Mouse (Mus musculus) forebrain, embryonic 10.5 days (tissue): Measurements from ENCODE around the gene Gstm1. TPM values are rescaled to one million over a fixed set of nuclear protein-coding genes. Genes with fewer than 3 reads are reported as not detected.
"Not testable (repeated sequence)": the region's sequence is repeated elsewhere in the genome, so short reads cannot be mapped to it uniquely, and the experiment has no call there.

ENCODE experiments used
- DNase-seq: peaks from one replicate; pipeline ENCODE4 v3.0.0-alpha.2; 2017; ENCODE audit warnings: low spot score; ENCODE audit errors: extremely low spot score
- H3K27ac ChIP-seq: fragments of 300-500 bp; sonication (generic); 2 replicates; pipeline ENCODE4 v1.5.1; 2016; ENCODE audit warnings: mild to moderate bottlenecking
- H3K27me3 ChIP-seq: fragments of 300-500 bp; sonication (generic); 2 replicates; pipeline ENCODE4 v1.6.1; 2016; ENCODE audit warnings: mild to moderate bottlenecking; ENCODE audit not compliant: poor library complexity, severe bottlenecking
- H3K36me3 ChIP-seq: fragments of 300-500 bp; sonication (generic); replicated peaks from 2 replicates; pipeline ENCODE4 v1.6.1; 2016; ENCODE audit warnings: mild to moderate bottlenecking, moderate library complexity
- H3K4me1 ChIP-seq: fragments of 300-500 bp; sonication (generic); 2 replicates; pipeline ENCODE4 v1.6.1; 2016
- H3K4me3 ChIP-seq: fragments of 300-500 bp; sonication (generic); 2 replicates; pipeline ENCODE4 v1.5.1; 2016; ENCODE audit warnings: mild to moderate bottlenecking, moderate library complexity
- H3K9me3 ChIP-seq: fragments of 300-500 bp; sonication (generic); 2 replicates; pipeline ENCODE4 v1.6.1; 2016; ENCODE audit warnings: mild to moderate bottlenecking, moderate library complexity
- WGBS: fragments of 180-500 bp; shearing (Covaris S2); methylation state at CpG from one replicate; pipeline ENCODE4 v1.1.7; 2016; 5-methylcytosine and 5-hydroxymethylcytosine counted together
- polyA plus RNA-seq: library from polyadenylated mRNA; unstranded; fragments of >200 nt; fragmentation: Nextera tagmentation; extraction: Ambion mirVana; gene quantifications from 2 replicates; pipeline ENCODE4 v1.2.1, GENCODE M21; 2016

The Gstm1 gene
- polyA plus RNA-seq, 1 experiment from 2014 or later, result 30.4 TPM

GRCm38 (mm10) chr3:107974237-107974636 is 43.5 kb downstream of the Gstm1 start:
- Histone ChIP-seq H3K4me1 (peaks cover 4% of the 10 kb centered on the region; the same call in 1 of the 2 replicates), H3K27me3 (no peaks in the 10 kb centered on the region), H3K9me3 (no peaks in the 10 kb centered on the region), H3K36me3 (no peaks in the 10 kb centered on the region), H3K4me3 (no peak overlapping the region), H3K27ac (no peak overlapping the region)
- WGBS, result 95% methylated on average over 1 of the region's 1 CpGs
- no peak for DNase-seq

DNA sequence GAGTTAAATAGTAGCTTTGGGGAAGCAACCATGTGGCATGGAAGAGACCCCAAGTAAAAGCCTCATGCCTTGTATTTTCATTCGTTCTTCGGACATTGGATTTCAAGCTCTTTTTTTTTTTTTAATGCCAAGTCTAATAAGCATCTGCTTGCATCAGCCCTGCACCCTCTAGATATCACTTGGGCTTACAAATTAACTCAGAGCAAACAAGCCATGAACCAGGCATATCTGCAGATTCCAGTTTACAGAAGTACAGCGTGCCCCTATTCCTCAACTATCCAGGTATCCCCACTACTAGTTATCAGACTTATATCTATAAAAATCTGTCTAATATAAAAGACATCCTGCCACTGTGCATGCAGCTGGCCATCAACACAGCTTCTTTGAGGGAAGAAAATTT is 45.7 kb downstream of the Gstm1 start:
- no peaks in the 10 kb centered on the region for H3K36me3 ChIP-seq
- H3K4me3 ChIP-seq, result no peak overlapping the region
- peaks cover under 1% of the 10 kb centered on the region; the same call in 1 of the 2 replicates for H3K4me1 ChIP-seq
- H3K27me3 ChIP-seq, result no peaks in the 10 kb centered on the region
- DNase-seq, result no peak
- WGBS, result 93% methylated on average over 3 of the region's 3 CpGs
- H3K9me3 ChIP-seq, result no peaks in the 10 kb centered on the region
- no peak overlapping the region for H3K27ac ChIP-seq

DNA sequence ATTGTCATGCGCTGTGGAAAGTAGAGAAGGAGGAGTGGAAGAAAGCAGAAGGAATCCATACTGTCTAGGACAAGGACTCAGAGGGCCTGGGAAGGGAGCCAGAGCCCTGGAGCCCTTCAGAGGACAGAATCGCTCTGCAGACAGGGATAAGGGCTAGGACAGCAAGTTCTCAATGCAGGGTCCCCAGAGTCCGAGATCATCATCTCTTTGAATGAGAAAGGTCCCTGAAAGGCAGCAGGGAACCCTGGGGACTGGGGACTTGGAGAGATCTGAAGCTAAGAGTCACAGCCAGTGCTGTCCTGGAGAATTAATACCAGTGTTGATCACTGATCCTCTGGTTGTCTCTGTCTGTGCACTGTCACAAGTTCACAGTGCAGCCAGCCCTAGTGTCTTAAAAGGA is 46.7 kb downstream of the Gstm1 start:
- not testable (repeated sequence) for H3K4me1 ChIP-seq, H3K27me3 ChIP-seq, H3K36me3 ChIP-seq, DNase-seq, H3K9me3 ChIP-seq, H3K27ac ChIP-seq, H3K4me3 ChIP-seq
- 54% methylated on average over 3 of the region's 3 CpGs for WGBS

GRCm38 (mm10) chr3:107968724-107969395 is 48.9 kb downstream of the Gstm1 start, which contains the start of gene Gstm3:
TSS of gene Gstm3 (minus strand) at chr3:107969283.
- Histone ChIP-seq H3K9me3 (no peaks in the 10 kb centered on the region), H3K27me3 (no peaks in the 10 kb centered on the region), H3K36me3 (no peaks in the 10 kb centered on the region), H3K27ac (no peak within 1 kb of the TSS), H3K4me1 (peaks cover 13% of the 10 kb centered on the region), H3K4me3 (no peak within 1 kb of the TSS)
- 68% methylated on average over 13 of the region's 13 CpGs for WGBS
- DNase-seq, result no peak

- no peak for DNase-seq
- H3K36me3 ChIP-seq, result no peaks in the 10 kb centered on the region
- H3K27me3 ChIP-seq, result no peaks in the 10 kb centered on the region
- H3K4me1 ChIP-seq, result peaks cover 14% of the 10 kb centered on the region
- H3K27ac ChIP-seq, result no peak overlapping the region
- no peak overlapping the region for H3K4me3 ChIP-seq
- no peaks in the 10 kb centered on the region for H3K9me3 ChIP-seq
- 92% methylated on average over 5 of the region's 5 CpGs for WGBS
Observed at GRCm38 (mm10) chr3:107966631-107967030, 51.1 kb downstream of the Gstm1 start.

DNA sequence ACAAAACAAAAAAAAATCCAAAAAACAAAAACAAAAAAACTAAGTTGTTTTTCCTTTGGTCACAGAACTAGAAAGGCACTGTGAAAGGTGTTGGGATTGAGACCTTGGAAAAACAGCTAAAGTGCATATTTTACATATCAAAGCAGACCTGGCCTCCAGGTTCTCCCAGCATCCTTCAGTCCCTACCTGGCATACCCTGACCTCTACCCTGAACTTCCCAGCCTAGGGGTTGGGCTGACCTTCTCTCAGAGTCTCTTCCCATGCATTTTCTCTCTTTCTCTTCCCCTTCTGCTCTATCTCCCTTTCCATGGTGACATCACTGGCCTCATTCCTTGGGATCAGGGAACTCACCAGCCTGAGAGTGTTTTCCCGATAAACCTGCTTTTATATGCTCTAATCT is 52.2 kb downstream of the Gstm1 start:
- H3K9me3 ChIP-seq, result no peaks in the 10 kb centered on the region
- H3K4me3 ChIP-seq, result no peak overlapping the region
- no peak overlapping the region for H3K27ac ChIP-seq
- H3K27me3 ChIP-seq, result no peaks in the 10 kb centered on the region
- 80% methylated on average over 1 of the region's 1 CpGs for WGBS
- peaks cover 14% of the 10 kb centered on the region for H3K4me1 ChIP-seq
- DNase-seq, result no peak
- H3K36me3 ChIP-seq, result no peaks in the 10 kb centered on the region

- peak overlapping the region; percentile 72 for H3K27ac ChIP-seq
- H3K4me3 ChIP-seq, result no peak overlapping the region
- DNase-seq, result no peak
- no peaks in the 10 kb centered on the region for H3K27me3 ChIP-seq
- peaks cover 14% of the 10 kb centered on the region for H3K4me1 ChIP-seq
- no peaks in the 10 kb centered on the region for H3K36me3 ChIP-seq
- no peaks in the 10 kb centered on the region for H3K9me3 ChIP-seq
- WGBS, result 72% methylated on average over 5 of the region's 5 CpGs
Observed at GRCm38 (mm10) chr3:107964656-107965308, 53.0 kb downstream of the Gstm1 start.

DNA sequence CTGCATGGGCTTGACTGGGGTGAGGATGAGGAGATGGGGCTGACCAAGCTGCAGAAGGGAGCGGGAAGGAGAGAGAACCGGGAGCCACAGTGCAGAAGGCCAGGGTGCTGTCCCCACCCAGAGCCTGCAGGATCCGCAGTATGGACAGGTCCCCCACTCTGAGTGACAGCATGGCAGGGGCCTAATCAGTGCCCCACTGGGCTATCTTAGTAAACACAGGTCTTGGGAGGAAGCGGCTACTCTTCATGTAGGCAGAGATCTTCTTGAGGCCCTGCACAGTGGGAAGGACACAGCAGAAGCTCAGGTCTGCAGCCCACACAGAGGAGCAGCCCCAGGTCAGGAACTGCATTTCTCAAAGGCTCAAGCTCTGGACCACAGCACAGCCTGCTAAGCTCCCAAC is 53.7 kb downstream of the Gstm1 start:
- DNase-seq, result no peak
- Histone ChIP-seq H3K4me3 (no peak overlapping the region), H3K36me3 (no peaks in the 10 kb centered on the region), H3K4me1 (peaks cover 14% of the 10 kb centered on the region), H3K9me3 (no peaks in the 10 kb centered on the region), H3K27me3 (no peaks in the 10 kb centered on the region), H3K27ac (peak overlapping the region; percentile 72)
- 88% methylated on average over 4 of the region's 4 CpGs for WGBS

Other genes with a start within 250 kb of the Gstm1 start
- gene Eps8l3, start 140.7 kb downstream of the Gstm1 start, polyA plus RNA-seq, result not detected in 2 replicates
- gene Gstm5, start 122.2 kb downstream of the Gstm1 start, polyA plus RNA-seq, result 225 and 235 TPM in 2 replicates
- gene Gstm7, start 86.2 kb downstream of the Gstm1 start, polyA plus RNA-seq, result 17.7 and 19.5 TPM in 2 replicates
- 11.2 and 13.5 TPM in 2 replicates for gene Gstm6, start 74.2 kb downstream of the Gstm1 start, polyA plus RNA-seq
- not detected in 2 replicates for gene Gstm3, start 48.7 kb downstream of the Gstm1 start, polyA plus RNA-seq
- gene Gstm2, start 31.5 kb downstream of the Gstm1 start, polyA plus RNA-seq, result 10.1 and 10.2 TPM in 2 replicates
- 14.2 and 15.0 TPM in 2 replicates for gene Gstm4, start 26.9 kb upstream of the Gstm1 start, polyA plus RNA-seq
- 69.3 and 71.4 TPM in 2 replicates for gene Ampd2, start 68.7 kb upstream of the Gstm1 start, polyA plus RNA-seq
- gene Gnat2, start 74.8 kb upstream of the Gstm1 start, polyA plus RNA-seq, result 0.96 and 1.4 TPM in 2 replicates
- 202 and 207 TPM in 2 replicates for gene Gnai3, start 128.2 kb upstream of the Gstm1 start, polyA plus RNA-seq
- 0.15 and 0.21 TPM in 2 replicates for gene Gpr61, start 136.9 kb upstream of the Gstm1 start, polyA plus RNA-seq
- 3.0 and 3.4 TPM in 2 replicates for gene Amigo1, start 168.4 kb upstream of the Gstm1 start, polyA plus RNA-seq
- 3.7 and 4.2 TPM in 2 replicates for gene Cyb561d1, start 183.2 kb upstream of the Gstm1 start, polyA plus RNA-seq
- 20.2 and 20.3 TPM in 2 replicates for gene Atxn7l2, start 193.0 kb upstream of the Gstm1 start, polyA plus RNA-seq
- gene Sypl2, start 208.7 kb upstream of the Gstm1 start, polyA plus RNA-seq, result 0.98 and 1.0 TPM in 2 replicates
- gene Psma5, start 239.0 kb upstream of the Gstm1 start, polyA plus RNA-seq, result 353 and 358 TPM in 2 replicates